Mouse (Mus musculus) adrenal gland, postnatal 14 days (tissue): ENCODE data around the gene Notch1. TPM values are rescaled to one million over a fixed set of nuclear protein-coding genes. Genes with fewer than 3 reads are reported as not detected.

ENCODE experiments used
- DNase-seq: peaks from one replicate; pipeline ENCODE4 v3.0.0; 2021; ENCODE audit warnings: mixed read lengths
- total RNA-seq: library from RNA; stranded (reverse); gene quantifications from 2 replicates; pipeline ENCODE4 v1.2.3, GENCODE M21; 2021

Notch1 gene
- total RNA-seq, 1 experiment from 2014 or later, result 27.5 TPM

GRCm38 (mm10) chr2:26445666-26446445, 70.6 kb downstream of the Notch1 start:
- peak; percentile 96 for DNase-seq

- peak; percentile 100 for DNase-seq
Measured at GRCm38 (mm10) chr2:26444946-26445665, 71.4 kb downstream of the Notch1 start, which contains the start of gene Sec16a. Gene Sec16a, minus strand, starts transcription at chr2:26445216.

GRCm38 (mm10) chr2:26444368-26444767, 72.1 kb downstream of the Notch1 start:
- peak; percentile 55 for DNase-seq

GRCm38 (mm10) chr2:26443876-26444275, 72.6 kb downstream of the Notch1 start:
- DNase-seq, result no peak

- DNase-seq, result no peak
Measured at GRCm38 (mm10) chr2:26442843-26443242, 73.6 kb downstream of the Notch1 start.

- no peak for DNase-seq
Measured at GRCm38 (mm10) chr2:26441688-26442087, 74.8 kb downstream of the Notch1 start.

GRCm38 (mm10) chr2:26441261-26441660, 75.2 kb downstream of the Notch1 start:
- no peak for DNase-seq

GRCm38 (mm10) chr2:26439671-26440070, 76.8 kb downstream of the Notch1 start:
- DNase-seq, result no peak

GRCm38 (mm10) chr2:26438373-26438772, 78.1 kb downstream of the Notch1 start:
- DNase-seq, result no peak

GRCm38 (mm10) chr2:26437221-26437620, 79.2 kb downstream of the Notch1 start:
- DNase-seq, result no peak

- DNase-seq, result no peak
Measured at GRCm38 (mm10) chr2:26434791-26435572, 81.5 kb downstream of the Notch1 start.

GRCm38 (mm10) chr2:26429851-26430250, 86.6 kb downstream of the Notch1 start:
- DNase-seq, result no peak

GRCm38 (mm10) chr2:26424541-26424940, 91.9 kb downstream of the Notch1 start:
- no peak for DNase-seq

- no peak for DNase-seq
Measured at GRCm38 (mm10) chr2:26423086-26423485, 93.4 kb downstream of the Notch1 start.

GRCm38 (mm10) chr2:26421969-26422368, 94.5 kb downstream of the Notch1 start:
- DNase-seq, result no peak

GRCm38 (mm10) chr2:26418120-26418519, 98.3 kb downstream of the Notch1 start:
- no peak for DNase-seq

- DNase-seq, result no peak
Measured at GRCm38 (mm10) chr2:26417066-26417465, 99.4 kb downstream of the Notch1 start.

- DNase-seq, result peak; percentile 48
Measured at GRCm38 (mm10) chr2:26410931-26411411, 105.5 kb downstream of the Notch1 start.

- no peak for DNase-seq
Measured at GRCm38 (mm10) chr2:26410091-26410490, 106.4 kb downstream of the Notch1 start.

- DNase-seq, result no peak
Measured at GRCm38 (mm10) chr2:26409362-26409761, 107.1 kb downstream of the Notch1 start.

GRCm38 (mm10) chr2:26408515-26409356, 107.7 kb downstream of the Notch1 start, which contains the start of gene Inpp5e:
Gene Inpp5e, minus strand, starts transcription at chr2:26409203.
- peak; percentile 99 for DNase-seq
